Mouse (Mus musculus) left cerebral cortex, postnatal 25 days (tissue): ENCODE measurements at regions not wholly inside any gene's neighbourhood (a gene's known extent, or its start where the extent isn't known, plus 50 kb on each side); places are given as distances from the start of the nearest gene placed in this dataset.

Source experiments
- DNase-seq, 2 experiments: peaks; one replicate each; pipeline ENCODE4 v3.0.0; 2022; ENCODE audit warnings: low spot score in 2 of 2, mixed read lengths in 1 of 2
- intact Hi-C: fragments of 180-260 bp; cut with DNase I; formaldehyde crosslinking; loops from one replicate; pipeline ENCODE4 v1.15.1; 2025
- microRNA-seq, 2 experiments: library from miRNA; unstranded; fragments of <30 nt; microRNA quantifications; one replicate each; pipeline ENCODE4 v1.2.0; 2022

- intact Hi-C loops = no loop called here
- no peak for DNase-seq
These were observed 217.5 kb downstream of the S1pr1 start for GRCm38 (mm10) chr3:115497420-115497819.

DNA sequence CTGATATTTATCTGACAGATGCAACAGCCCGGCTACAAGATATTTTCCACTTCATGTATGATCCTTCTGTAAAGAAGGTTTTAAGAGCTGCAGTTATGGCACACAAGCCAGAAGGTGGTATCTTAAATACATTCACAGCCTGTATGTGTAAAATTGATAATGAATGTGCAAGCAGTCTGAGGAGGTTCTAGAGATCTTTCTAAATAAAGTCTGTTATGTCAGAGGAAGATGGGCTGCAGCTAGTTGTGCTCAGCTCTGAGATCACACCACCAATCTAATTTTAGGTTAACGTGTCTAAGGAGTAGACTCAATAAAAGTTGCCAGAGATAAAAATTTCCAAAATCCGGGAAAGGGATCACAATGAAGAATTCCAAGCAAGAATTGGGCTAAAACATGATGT, 218.8 kb downstream of the S1pr1 start:
- peak; percentile 7 to 70 for DNase-seq
- intact Hi-C loops = no loop called here

GRCm38 (mm10) chr3:115495692-115496091, 219.2 kb downstream of the S1pr1 start:
- intact Hi-C loops = no loop called here
- no peak for DNase-seq

GRCm38 (mm10) chr3:115468980-115469379, 245.9 kb downstream of the S1pr1 start:
- intact Hi-C loops = no loop called here
- no peak for DNase-seq

DNA sequence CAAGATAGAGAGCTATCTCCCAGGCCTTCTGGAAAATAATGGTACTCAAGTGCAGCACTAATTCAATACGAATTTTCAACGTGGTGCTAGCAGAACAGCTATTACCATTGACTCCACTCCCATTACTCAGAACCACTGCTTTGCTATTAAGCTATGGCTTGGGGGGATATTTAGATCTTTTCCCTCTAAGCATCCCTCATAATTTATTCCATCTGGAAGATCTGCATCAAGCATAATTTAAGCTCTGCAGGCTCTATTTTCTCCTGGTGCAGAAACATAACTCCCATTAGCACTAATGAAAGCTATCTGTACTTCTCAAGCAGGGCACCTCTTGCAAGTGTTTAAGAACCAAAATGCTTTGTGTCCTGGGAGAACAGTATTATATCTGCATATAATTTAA, 247.0 kb downstream of the S1pr1 start:
- intact Hi-C loops = no loop called here
- no peak for DNase-seq

DNA sequence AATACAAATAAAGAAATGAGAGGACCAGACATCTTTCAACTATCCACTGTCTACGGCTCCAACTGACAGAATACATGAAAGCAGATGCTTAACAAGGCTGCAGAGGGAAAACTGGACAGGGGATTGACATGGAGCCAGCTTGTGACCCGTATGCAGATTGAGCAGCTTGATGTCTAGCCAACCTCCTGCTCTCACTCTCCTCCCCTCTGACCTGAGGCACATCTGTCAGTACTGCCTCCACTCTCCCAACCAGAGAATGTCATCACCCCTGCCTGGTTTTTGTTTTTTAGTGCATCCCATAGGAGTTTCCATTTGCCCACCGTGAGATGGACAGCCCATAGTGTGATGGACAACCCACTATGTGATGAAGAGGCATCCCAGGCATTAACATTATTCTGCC, 252.2 kb downstream of the S1pr1 start:
- intact Hi-C loops = no loop called here
- DNase-seq = no peak

Small RNA genes in the stretch of these regions (microRNA-seq; reads per million reads assigned to microRNA genes)
- 0 reads per million in 2 experiments for gene Gm25347
